Mouse (Mus musculus): ENCODE results near the gene Ppp1r12b.

Ppp1r12b gene

GRCm38 (mm10) chr1:134790716-134791439 lies 164.9 kb downstream of the Ppp1r12b start:
- DNase-seq: no peak

- no peak for DNase-seq
Measured at GRCm38 (mm10) chr1:134788096-134788495, 167.6 kb downstream of the Ppp1r12b start.

- DNase-seq: no peak
Measured at GRCm38 (mm10) chr1:134784911-134785310, 170.8 kb downstream of the Ppp1r12b start.

- DNase-seq: no peak
Measured at GRCm38 (mm10) chr1:134784481-134784880, 171.3 kb downstream of the Ppp1r12b start.

GRCm38 (mm10) chr1:134783958-134784357 lies 171.8 kb downstream of the Ppp1r12b start:
- peak; percentile 65 for DNase-seq

GRCm38 (mm10) chr1:134782797-134783196 lies 172.9 kb downstream of the Ppp1r12b start:
- DNase-seq: no peak

GRCm38 (mm10) chr1:134777936-134778548 lies 177.7 kb downstream of the Ppp1r12b start:
- DNase-seq: no peak

- DNase-seq: no peak
Measured at GRCm38 (mm10) chr1:134777201-134777885, 178.4 kb downstream of the Ppp1r12b start.

- no peak for DNase-seq
Measured at GRCm38 (mm10) chr1:134775631-134776030, 180.1 kb downstream of the Ppp1r12b start.

- no peak for DNase-seq
Measured at GRCm38 (mm10) chr1:134774728-134775287, 180.9 kb downstream of the Ppp1r12b start.

GRCm38 (mm10) chr1:134774247-134774646 lies 181.5 kb downstream of the Ppp1r12b start:
- DNase-seq: no peak

- DNase-seq: peak; percentile 43
Measured at GRCm38 (mm10) chr1:134773256-134773655, 182.5 kb downstream of the Ppp1r12b start.

- no peak for DNase-seq
Measured at GRCm38 (mm10) chr1:134772821-134773220, 182.9 kb downstream of the Ppp1r12b start.

GRCm38 (mm10) chr1:134771999-134772398 lies 183.7 kb downstream of the Ppp1r12b start:
- DNase-seq: peak; percentile 50

GRCm38 (mm10) chr1:134771353-134771752 lies 184.4 kb downstream of the Ppp1r12b start:
- peak; percentile 85 for DNase-seq

GRCm38 (mm10) chr1:134770312-134770711 lies 185.4 kb downstream of the Ppp1r12b start:
- no peak for DNase-seq

GRCm38 (mm10) chr1:134766448-134766847 lies 189.3 kb downstream of the Ppp1r12b start:
- DNase-seq: no peak

GRCm38 (mm10) chr1:134764831-134765458 lies 190.8 kb downstream of the Ppp1r12b start:
- no peak for DNase-seq

- DNase-seq: no peak
Measured at GRCm38 (mm10) chr1:134763776-134764438, 191.8 kb downstream of the Ppp1r12b start.

- no peak for DNase-seq
Measured at GRCm38 (mm10) chr1:134763250-134763649, 192.5 kb downstream of the Ppp1r12b start.

GRCm38 (mm10) chr1:134761534-134761933 lies 194.2 kb downstream of the Ppp1r12b start:
- no peak for DNase-seq

- no peak for DNase-seq
Measured at GRCm38 (mm10) chr1:134760642-134761041, 195.1 kb downstream of the Ppp1r12b start.

All from lung, postnatal 36 days (tissue).